Mouse (Mus musculus): Measurements from ENCODE around the gene Olfr316. TPM values are rescaled to one million over a fixed set of nuclear protein-coding genes. Genes with fewer than 3 reads are reported as not detected.

Gene Olfr316
- total and polyA plus RNA-seq, 3 experiments, result not detected

GRCm38 (mm10) chr11:58790646-58791045, 38.1 kb downstream of the Olfr316 start:
- Histone ChIP-seq H3K36me3 (replicated peaks in 1 of 2; ENCODE audit: control insufficient read depth in 1 of 2, insufficient read depth in 1 of 2, low read length in 1 of 2) (no peaks in the 10 kb centered on the region), H3K27ac (ENCODE audit: insufficient read depth, low read depth) (no peak overlapping the region), H3K79me2 (replicated peaks; ENCODE audit: control insufficient read depth, extremely low read depth, insufficient read depth, poor library complexity, severe bottlenecking) (no peaks in the 10 kb centered on the region), H3K4me3 (replicated peaks in 1 of 3; ENCODE audit: low read depth in 2 of 3, low read length in 2 of 3, poor library complexity in 1 of 3) (no peak overlapping the region), H3K27me3 (replicated peaks) (no peaks in the 10 kb centered on the region), H3K4me2 (ENCODE audit: insufficient read depth, low read depth, poor library complexity, severe bottlenecking) (peak overlapping the region; percentile 69; the same call in 1 of the 2 replicates), H3K9me3 (replicated peaks; ENCODE audit: low read length) (no peaks in the 10 kb centered on the region), H3K4me1 (ENCODE audit: control insufficient read depth in 1 of 2, insufficient read depth in 2 of 2) (peaks cover 11 to 31% of the 10 kb centered on the region in 2 experiments), H3K9ac (ENCODE audit: insufficient read depth, low read depth) (no peak overlapping the region)
- in situ Hi-C loops (cut with MboI; ENCODE audit: low pct_ligation_motif_present, low pct_unique_long_range_greater_than_20kb, low sequenced_read_pairs) (no loop called here), dilution Hi-C loops (cut with MboI; ENCODE audit: extremely low pct_ligation_motif_present, extremely low pct_unique_long_range_greater_than_20kb, low sequenced_read_pairs) (no loop called here)
- TF ChIP-seq TCF12 (IDR thresholded peaks at IDR 0.05; ENCODE audit: low read depth, low read length) (no peak), BHLHE40 (IDR thresholded peaks at IDR 0.05; ENCODE audit: low read depth, low read length) (peak; percentile 68), JUND (conservative IDR thresholded peaks at IDR 0.05; ENCODE audit: low read depth, low read length) (peak; percentile 86), MAX (IDR thresholded peaks at IDR 0.05; ENCODE audit: low read length) (no peak), RCOR1 (conservative IDR thresholded peaks at IDR 0.05; ENCODE audit: low read depth, low read length) (no peak), EP300 (IDR thresholded peaks at IDR 0.05; ENCODE audit: low read length) (no peak; the same call in 1 of the 2 replicates), CHD1 (IDR thresholded peaks at IDR 0.05; ENCODE audit: low read depth, low read length) (no peak), POLR2AphosphoS2 (IDR thresholded peaks at IDR 0.05; ENCODE audit: low read depth, low read length) (no peak), PAX5 (IDR thresholded peaks at IDR 0.05; ENCODE audit: low read length) (no peak), USF2 (conservative IDR thresholded peaks at IDR 0.05; ENCODE audit: low read depth, low read length) (no peak), TBP (conservative IDR thresholded peaks at IDR 0.05; ENCODE audit: low read depth, low read length) (no peak), ZKSCAN1 (IDR thresholded peaks at IDR 0.05; ENCODE audit: borderline replicate concordance, low read depth, low read length) (no peak), ELF1 (IDR thresholded peaks at IDR 0.05; ENCODE audit: low read depth, low read length) (no peak), GABPA (IDR thresholded peaks at IDR 0.05; ENCODE audit: insufficient replicate concordance, low read depth, low read length) (no peak), ZC3H11A (IDR thresholded peaks at IDR 0.05; ENCODE audit: low read depth, low read length) (no peak), SMC3 (IDR thresholded peaks at IDR 0.05; ENCODE audit: low read depth, low read length) (no peak), MXI1 (IDR thresholded peaks at IDR 0.05; ENCODE audit: low read depth, low read length) (no peak; the same call in 1 of the 2 replicates), ETS1 (conservative IDR thresholded peaks at IDR 0.05; ENCODE audit: low read depth, low read length) (peak; percentile 70), POLR2A (IDR thresholded peaks at IDR 0.05; ENCODE audit: low read depth, low read length) (no peak), ZMIZ1 (IDR thresholded peaks at IDR 0.05; ENCODE audit: low read depth, low read length) (no peak), KAT2A (IDR thresholded peaks at IDR 0.05; ENCODE audit: insufficient replicate concordance, low read length) (no peak), ZNF384 (IDR thresholded peaks at IDR 0.05; ENCODE audit: low read depth, low read length) (no peak), MYC (IDR thresholded peaks at IDR 0.05; ENCODE audit: low read depth, low read length) (no peak), NRF1 (IDR thresholded peaks at IDR 0.05; ENCODE audit: low read depth, low read length) (no peak), HCFC1 (IDR thresholded peaks at IDR 0.05; ENCODE audit: low read depth, low read length) (no peak), E2F4 (IDR thresholded peaks at IDR 0.05; ENCODE audit: insufficient replicate concordance, low read depth, low read length) (no peak), MEF2A (IDR thresholded peaks at IDR 0.05; ENCODE audit: borderline replicate concordance, low read depth, low read length) (no peak), JUN (IDR thresholded peaks at IDR 0.05; ENCODE audit: insufficient read depth, low read depth, low read length) (peak; percentile 77), MAZ (IDR thresholded peaks at IDR 0.05; ENCODE audit: low read depth, low read length) (no peak), CHD2 (IDR thresholded peaks at IDR 0.05; ENCODE audit: low read length) (no peak), CTCF (conservative IDR thresholded peaks at IDR 0.05 in 1 of 2, IDR thresholded peaks at IDR 0.05 in 1 of 2; ENCODE audit: low read depth in 2 of 2, low read length in 2 of 2) (no peak), NELFE (IDR thresholded peaks at IDR 0.05; ENCODE audit: low read depth, low read length) (no peak), UBTF (IDR thresholded peaks at IDR 0.05; ENCODE audit: low read depth, low read length) (no peak), RAD21 (IDR thresholded peaks at IDR 0.05; ENCODE audit: low read depth, low read length) (no peak), IRF4 (IDR thresholded peaks at IDR 0.05; ENCODE audit: low read depth, low read length) (peak; percentile 51; the same call in 1 of the 2 replicates), SIN3A (IDR thresholded peaks at IDR 0.05; ENCODE audit: low read length) (0 out of 2 replicates have a peak, but pooled peaks have one; percentile 22), USF1 (IDR thresholded peaks at IDR 0.05; ENCODE audit: low read depth, low read length) (no peak), MAFK (IDR thresholded peaks at IDR 0.05; ENCODE audit: insufficient replicate concordance, low read length) (peak; percentile 97)
- peak; percentile 70 for DNase-seq (ENCODE audit: extremely low read depth)
